Mouse (Mus musculus) thymus, adult 2 months (tissue): ENCODE measurements around the gene Gm20605.

Experiments used
- CTCF ChIP-seq: fragments of 200-500 bp; IDR thresholded peaks from 2 replicates; pipeline ENCODE4 v1.5.1; 2012; ENCODE audit warnings: mild to moderate bottlenecking, control low read depth, low read length, moderate library complexity, borderline replicate concordance; ENCODE audit not compliant: control insufficient read depth, poor library complexity, insufficient read depth; ENCODE audit errors: extremely low read depth
- POLR2A ChIP-seq: fragments of 200-500 bp; IDR thresholded peaks from 2 replicates; pipeline ENCODE4 v1.6.1; 2012; ENCODE audit warnings: mild to moderate bottlenecking, low read length, control low read depth, moderate library complexity; ENCODE audit not compliant: control insufficient read depth, poor library complexity, insufficient read depth; ENCODE audit errors: extremely low read depth

DNA sequence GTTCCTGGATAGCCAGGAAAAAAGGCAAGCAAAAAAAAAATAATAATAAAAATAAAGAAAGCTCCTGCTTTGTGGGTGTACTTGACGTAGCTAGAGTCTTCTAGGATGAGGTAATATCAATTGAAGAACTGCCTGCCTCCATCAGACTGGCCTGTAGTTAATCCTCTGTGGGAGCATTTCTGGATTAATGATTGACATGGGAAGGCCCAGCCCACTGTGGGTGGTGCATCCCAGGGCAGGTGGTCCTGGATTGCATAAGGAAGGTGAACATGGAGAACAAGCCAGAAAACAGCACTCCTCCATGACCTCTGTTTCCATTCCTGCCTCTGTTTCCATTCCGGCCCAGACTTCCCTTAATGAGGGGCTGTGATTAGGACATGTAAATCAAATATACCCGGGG, 49.8 kb downstream of the Gm20605 start:
- TF ChIP-seq CTCF (no peak), POLR2A (no peak)
